Mouse (Mus musculus) embryonic fibroblast, embryonic 13.5 days (primary cell): Measurements from ENCODE around the gene Il4ra.

ENCODE experiments used
- CTCF ChIP-seq: IDR thresholded peaks from 2 replicates; pipeline ENCODE4 v1.5.1; 2011; ENCODE audit warnings: mild to moderate bottlenecking, control low read depth, low read length, moderate library complexity, borderline replicate concordance; ENCODE audit not compliant: insufficient read depth
- POLR2A ChIP-seq: IDR thresholded peaks from 2 replicates; pipeline ENCODE4 v1.6.1; 2011; ENCODE audit warnings: low read depth, mild to moderate bottlenecking, control low read depth, low read length, moderate library complexity

DNA sequence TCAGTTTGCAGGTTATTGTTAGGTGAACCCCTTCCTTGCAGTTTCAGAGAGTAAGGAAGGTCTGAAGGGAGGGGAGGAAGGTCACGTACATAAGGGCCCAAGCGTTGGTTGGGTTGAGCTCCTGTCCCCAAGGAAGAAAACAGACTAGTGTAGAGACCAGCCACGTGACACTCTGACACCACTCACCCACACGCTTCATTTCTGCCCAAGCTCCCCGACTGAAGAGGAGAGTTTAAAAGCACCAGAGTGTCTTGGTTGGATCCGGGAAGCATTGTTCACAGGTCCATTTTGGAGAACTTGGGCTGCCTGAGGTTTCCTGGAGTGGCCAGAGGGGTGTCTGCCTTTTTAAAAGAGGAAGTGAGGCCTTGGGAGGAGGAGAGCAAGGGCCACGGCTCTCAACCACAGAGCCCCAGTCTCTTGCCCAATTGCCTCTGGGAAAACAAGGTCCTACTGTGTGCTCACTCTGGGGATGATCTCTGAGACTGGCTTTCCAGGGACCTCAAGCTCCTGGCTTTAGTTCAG is 3.5 kb downstream of the Il4ra start:
- TF ChIP-seq POLR2A = no peak
- TF ChIP-seq CTCF = no peak
